Mouse (Mus musculus) gastrocnemius, postnatal 14 days (tissue): ENCODE data around the gene Acsl1. TPM values are rescaled to one million over a fixed set of nuclear protein-coding genes. Genes with fewer than 3 reads are reported as not detected.

Source experiments
- DNase-seq: peaks from one replicate; pipeline ENCODE4 v3.0.0; 2021; ENCODE audit warnings: mixed read lengths
- intact Hi-C: fragments of 180-260 bp; cut with DNase I; formaldehyde crosslinking; loops from one replicate; pipeline ENCODE4 v1.15.1; 2025; ENCODE audit warnings: low total_unique reads
- total RNA-seq, 2 experiments: library from RNA; stranded (reverse); gene quantifications; 2 replicates each; pipeline ENCODE4 v1.2.3; 2021

Acsl1 gene
- total RNA-seq, 2 experiments from 2014 or later, result 239 to 291 TPM

DNA sequence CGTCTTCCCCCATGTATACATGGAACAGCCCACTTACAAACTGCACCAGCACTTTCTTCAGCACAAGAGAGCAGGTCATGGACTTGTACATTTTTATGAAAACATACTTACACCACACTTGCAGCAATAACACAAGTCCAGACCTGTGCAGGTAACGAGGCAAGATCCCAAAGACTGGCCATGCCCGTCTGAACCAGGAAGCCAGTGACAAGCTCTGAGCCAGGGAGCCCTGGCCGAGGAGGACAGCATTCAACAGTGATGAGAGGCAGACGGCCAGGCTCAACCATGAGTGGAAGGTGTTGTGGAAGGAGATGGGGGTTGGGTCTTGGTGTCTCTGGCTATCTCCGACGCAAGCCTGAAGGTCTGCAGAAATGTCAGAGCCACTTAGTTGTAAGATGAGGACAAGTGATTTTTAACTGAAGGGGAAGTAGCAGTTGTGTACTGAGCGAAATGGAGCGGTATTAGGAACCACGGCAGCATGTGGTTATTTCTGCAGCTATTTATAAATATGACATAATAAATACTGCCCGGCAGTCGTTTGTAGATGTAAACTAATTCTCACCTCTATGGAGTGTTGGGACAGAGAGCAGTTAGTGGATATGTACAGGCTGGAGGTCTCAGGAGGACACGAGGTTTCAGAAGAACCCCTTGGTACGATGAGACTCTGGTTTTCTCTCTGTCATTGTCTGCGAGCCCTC, 26.6 kb downstream of the Acsl1 start:
- DNase-seq, result no peak
- intact Hi-C loops, result no loop called here

GRCm38 (mm10) chr8:46499376-46500061, 28.7 kb downstream of the Acsl1 start:
- DNase-seq, result peak; percentile 26
- intact Hi-C loops, result no loop called here

- DNase-seq, result no peak
- intact Hi-C loops, result no loop called here
These were observed 31.7 kb downstream of the Acsl1 start for GRCm38 (mm10) chr8:46502333-46503071.

GRCm38 (mm10) chr8:46503072-46503695, 32.3 kb downstream of the Acsl1 start:
- no peak for DNase-seq
- intact Hi-C loops, result no loop called here

GRCm38 (mm10) chr8:46504196-46504595, 33.4 kb downstream of the Acsl1 start:
- intact Hi-C loops, result no loop called here
- no peak for DNase-seq

DNA sequence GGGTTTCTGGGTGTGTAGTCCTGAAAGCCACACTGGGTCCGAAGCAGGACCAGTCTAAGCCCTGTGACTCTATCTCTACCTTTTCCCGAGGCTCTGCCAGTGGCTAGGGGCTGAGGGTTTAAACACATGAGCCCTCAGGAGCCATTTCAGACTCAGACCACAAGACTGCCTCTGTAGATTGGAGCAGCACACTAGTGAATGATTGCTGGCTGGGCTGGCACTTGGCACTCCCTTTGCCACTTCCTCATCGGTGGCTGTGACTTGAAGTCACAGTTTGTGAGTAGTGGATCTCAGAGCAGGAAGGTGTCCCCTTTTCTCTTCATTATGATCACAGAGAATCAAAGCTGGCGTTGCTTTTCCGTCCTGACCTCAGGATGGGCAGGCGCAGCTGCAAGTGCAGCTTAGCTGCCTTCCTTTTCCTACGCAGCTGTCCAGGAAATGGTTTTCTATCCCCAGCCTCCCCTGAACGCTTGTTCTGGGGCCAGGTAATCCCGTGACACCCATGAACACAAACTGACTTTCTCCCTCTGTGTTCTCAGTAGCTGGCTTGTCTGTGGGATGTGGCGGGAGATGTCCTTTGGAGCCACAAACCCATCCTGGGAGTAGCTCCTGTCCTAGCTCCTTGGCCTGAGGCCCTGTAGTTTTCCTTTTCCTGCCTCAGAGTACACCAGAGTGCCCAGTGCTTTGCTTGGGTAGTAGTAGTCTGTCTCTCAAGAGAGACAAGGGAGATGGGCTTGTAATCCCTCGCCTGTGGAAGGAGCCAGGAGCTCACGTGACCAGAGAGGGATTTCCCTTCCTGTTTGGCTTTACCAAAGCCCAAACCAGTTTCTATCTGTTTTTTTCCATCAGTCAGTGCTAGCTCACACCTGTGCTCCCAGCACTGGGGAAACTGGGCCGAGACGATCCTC, 37.9 kb downstream of the Acsl1 start:
- intact Hi-C loops, result no loop called here
- DNase-seq, result peak; percentile 25

GRCm38 (mm10) chr8:46509474-46509873, 38.6 kb downstream of the Acsl1 start:
- DNase-seq, result no peak
- intact Hi-C loops, result no loop called here

GRCm38 (mm10) chr8:46511336-46511735, 40.5 kb downstream of the Acsl1 start:
- DNase-seq, result no peak
- intact Hi-C loops, result no loop called here

GRCm38 (mm10) chr8:46512538-46512937, 41.7 kb downstream of the Acsl1 start:
- DNase-seq, result peak; percentile 39
- intact Hi-C loops, result no loop called here

GRCm38 (mm10) chr8:46514027-46514426, 43.2 kb downstream of the Acsl1 start:
- intact Hi-C loops, result no loop called here
- no peak for DNase-seq

DNA sequence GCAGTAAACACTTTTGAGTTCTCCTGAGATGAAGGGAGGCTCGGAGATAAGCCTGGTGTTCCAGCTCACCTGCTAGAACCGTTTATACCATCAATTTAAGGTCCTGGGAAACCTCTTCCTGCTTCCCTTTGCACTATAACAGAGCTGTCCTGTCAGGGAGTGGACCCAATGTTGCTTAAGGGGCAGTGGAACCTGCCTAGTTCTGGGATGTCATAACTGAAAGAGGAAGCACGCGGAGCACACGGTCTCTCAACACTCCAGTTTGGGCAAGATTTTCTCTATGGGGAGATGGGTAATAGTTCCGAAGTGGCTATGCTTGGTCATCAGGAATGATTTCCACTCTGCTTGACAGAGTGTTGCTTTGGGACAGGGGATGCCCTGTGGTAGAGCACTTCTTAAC, 49.8 kb downstream of the Acsl1 start:
- intact Hi-C loops, result no loop called here
- DNase-seq, result no peak

DNA sequence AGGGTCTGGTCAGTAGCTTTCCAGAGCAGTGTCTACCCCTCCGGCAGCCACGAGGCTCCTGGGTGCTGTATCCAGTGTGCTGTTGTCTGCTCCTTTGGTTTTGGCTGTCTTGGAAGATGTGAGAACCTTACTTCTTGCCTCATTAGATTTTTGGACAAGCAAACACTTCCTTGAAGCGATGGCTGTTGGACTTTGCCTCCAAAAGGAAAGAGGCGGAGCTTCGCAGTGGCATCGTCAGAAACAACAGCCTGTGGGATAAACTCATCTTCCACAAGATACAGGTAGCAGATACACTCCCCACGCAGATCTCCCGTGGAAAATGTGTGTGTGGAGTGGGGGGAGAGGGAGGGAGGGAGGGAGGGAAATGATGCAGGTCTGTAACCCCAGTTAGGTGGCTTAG, 55.3 kb downstream of the Acsl1 start:
- intact Hi-C loops, result no loop called here
- no peak for DNase-seq

GRCm38 (mm10) chr8:46526821-46527220, 56.0 kb downstream of the Acsl1 start:
- intact Hi-C loops, result no loop called here
- no peak for DNase-seq

- no peak for DNase-seq
- intact Hi-C loops, result no loop called here
These were observed 58.7 kb downstream of the Acsl1 start for GRCm38 (mm10) chr8:46529508-46529907.

DNA sequence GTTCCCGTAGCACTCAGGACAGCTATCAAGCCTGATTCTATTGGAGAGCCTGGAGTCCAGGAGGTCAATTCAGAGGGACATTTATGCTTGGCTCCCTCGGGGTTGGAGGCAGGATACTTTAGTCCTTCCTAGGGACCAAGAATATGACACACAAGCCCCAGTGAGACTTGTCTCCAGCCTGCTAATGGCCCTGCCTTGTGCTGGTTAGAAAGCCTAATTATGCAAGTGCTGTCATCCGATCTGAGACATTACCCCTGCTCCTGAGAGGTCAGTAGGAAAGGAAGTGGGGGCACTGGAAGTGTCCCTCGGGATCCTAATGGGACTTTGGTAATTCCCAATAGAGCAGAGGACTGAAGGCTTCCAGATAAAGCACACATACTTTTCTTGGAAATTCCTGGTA, 59.7 kb downstream of the Acsl1 start:
- intact Hi-C loops, result no loop called here
- no peak for DNase-seq

DNA sequence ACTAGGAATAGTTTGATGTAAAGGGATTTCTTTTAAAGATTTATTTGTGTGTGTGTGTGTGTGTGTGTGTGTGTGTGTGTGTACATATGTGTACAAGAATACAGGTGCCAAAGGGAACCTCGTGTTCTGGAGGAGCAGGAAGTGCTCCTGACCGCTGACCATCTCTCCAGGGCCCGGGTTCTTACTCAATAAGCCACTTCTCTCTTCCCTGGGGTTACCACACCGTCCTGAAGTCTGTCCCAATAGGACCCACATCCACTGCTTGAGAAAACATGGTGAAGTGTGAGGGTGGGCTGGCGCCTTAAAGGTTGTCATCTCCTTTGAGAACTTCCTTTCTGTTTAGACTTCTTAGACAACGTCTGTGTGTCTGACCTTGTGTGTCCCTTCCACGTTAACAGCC, 63.1 kb downstream of the Acsl1 start:
- intact Hi-C loops, result no loop called here
- DNase-seq, result no peak

DNA sequence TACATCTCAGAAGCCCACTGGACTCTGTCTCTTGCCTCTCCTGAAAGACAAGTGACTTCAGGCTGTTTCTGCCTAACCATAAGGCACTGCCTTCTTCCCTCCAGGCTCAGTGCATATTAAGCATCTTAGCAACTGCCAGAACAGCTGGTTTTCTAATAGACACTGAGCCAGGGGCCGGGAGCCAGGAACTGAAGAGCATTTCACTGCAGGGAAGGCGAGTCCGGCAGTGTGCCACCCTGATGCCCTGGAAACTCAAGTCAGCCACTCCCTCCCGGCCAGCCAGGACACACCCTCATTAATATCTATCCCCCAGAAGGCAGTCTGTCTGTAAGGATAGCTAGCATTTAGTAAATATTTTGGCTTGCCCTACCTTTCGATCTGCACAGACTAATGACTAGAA, 68.9 kb downstream of the Acsl1 start:
- DNase-seq, result peak; percentile 87
- intact Hi-C loops, result loop anchor here (10.0 kb wide), 2 partner anchors 65 to 355 kb away; partner anchors contain the start of gene Acsl1

DNA sequence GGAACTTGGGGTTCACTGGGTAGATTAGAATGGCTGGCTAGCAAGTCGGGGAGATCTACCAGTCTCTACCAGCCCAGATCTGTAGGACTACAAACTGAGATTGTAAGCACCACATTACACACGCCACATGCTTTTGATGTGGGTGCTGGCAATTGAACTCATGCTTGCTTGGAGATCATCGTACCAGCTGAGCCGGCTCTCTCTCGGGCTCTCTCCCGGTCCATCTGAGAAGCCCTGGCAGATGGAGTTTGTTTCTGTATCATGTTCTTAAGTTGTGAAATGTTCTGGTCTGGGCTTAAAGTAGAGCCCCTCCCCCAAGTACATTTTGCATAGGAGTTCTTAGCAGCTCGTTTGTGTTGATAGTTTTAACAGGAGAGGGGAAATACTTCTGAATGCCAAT, 72.4 kb downstream of the Acsl1 start:
- intact Hi-C loops, result loop anchor here (10.0 kb wide), 2 partner anchors 68 to 358 kb away; partner anchors contain the start of gene Acsl1
- DNase-seq, result no peak

DNA sequence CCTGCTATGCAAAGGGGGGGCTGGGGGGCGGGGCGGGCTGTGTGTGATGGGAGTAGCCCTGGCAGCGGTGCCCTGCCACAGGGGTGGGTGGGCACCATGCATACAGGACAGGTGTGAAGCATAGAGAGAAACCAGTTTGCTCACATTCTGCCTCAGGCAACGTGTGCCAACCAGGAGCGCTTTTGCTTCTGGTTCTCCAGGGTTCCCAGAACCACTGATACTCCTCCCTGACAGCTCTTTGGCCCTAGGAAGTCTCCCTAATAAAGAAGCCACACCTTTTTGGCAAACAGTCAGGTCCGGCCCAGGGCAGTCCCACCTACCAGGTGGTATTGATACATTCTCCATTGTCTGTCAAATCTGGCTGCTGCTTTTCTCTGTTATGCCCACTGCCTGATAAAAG, 72.8 kb downstream of the Acsl1 start:
- no peak for DNase-seq
- intact Hi-C loops, result loop anchor here (10.0 kb wide), 2 partner anchors 69 to 359 kb away; partner anchors contain the start of gene Acsl1
